Mouse (Mus musculus) G1E (cell line): ENCODE measurements around the gene BC055324.

Source experiments
- CTCF ChIP-seq: IDR thresholded peaks from 2 replicates; pipeline ENCODE4 v1.5.1; 2012; ENCODE audit warnings: low read depth, low read length, inconsistent platforms, mixed read lengths
- GATA2 ChIP-seq: IDR thresholded peaks from 2 replicates; pipeline ENCODE4 v1.6.1; 2012; ENCODE audit warnings: low read depth, low read length, inconsistent platforms, borderline replicate concordance
- TAL1 ChIP-seq: conservative IDR thresholded peaks from 2 replicates; pipeline ENCODE4 v1.6.1; 2012; ENCODE audit warnings: low read depth, low read length, inconsistent platforms, mixed read lengths

- TF ChIP-seq GATA2 (no peak), CTCF (no peak), TAL1 (no peak)
Observed at GRCm38 (mm10) chr1:164001831-164002452, 7.3 kb upstream of the BC055324 start.
